Mouse (Mus musculus) erythroblast, embryonic 14.5 days (primary cell): ENCODE results near the gene Hspa5.

Experiments used
- GATA1 ChIP-seq: IDR thresholded peaks from 2 replicates; pipeline ENCODE4 v1.6.1; 2012; ENCODE audit warnings: low read length, inconsistent platforms, mixed read lengths
- TAL1 ChIP-seq: IDR thresholded peaks from 3 replicates; pipeline ENCODE4 v1.6.1; 2012; ENCODE audit warnings: low read length, inconsistent platforms, mixed read lengths

DNA sequence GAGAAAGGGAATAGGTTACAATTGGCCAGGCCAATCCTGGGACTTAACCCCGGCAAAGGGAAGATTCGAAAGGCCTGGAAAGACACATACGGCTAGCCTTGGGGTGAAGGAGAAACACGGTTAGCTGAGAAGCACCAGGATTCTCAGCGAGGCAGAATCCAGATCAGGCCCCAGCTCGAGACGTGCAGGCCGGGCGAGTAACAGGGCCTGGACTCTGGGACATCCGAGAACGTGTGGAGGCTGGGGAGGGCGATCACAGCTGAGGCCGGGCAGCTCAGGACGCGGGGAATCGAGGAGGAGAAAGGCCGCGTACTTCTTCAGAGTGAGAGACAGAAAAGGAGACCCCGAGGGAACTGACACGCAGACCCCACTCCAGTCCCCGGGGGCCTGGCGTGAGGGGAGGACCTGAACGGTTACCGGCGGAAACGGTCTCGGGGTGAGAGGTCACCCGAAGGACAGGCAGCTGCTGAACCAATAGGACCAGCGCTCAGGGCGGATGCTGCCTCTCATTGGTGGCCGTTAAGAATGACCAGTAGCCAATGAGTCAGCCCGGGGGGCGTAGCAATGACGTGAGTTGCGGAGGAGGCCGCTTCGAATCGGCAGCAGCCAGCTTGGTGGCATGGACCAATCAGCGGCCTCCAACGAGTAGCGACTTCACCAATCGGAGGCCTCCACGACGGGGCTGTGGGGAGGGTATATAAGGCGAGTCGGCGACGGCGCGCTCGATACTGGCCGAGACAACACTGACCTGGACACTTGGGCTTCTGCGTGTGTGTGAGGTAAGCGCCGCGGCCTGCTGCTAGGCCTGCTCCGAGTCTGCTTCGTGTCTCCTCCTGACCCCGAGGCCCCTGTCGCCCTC is at the start of gene Hspa5:
- TF ChIP-seq TAL1 = no peak
- no peak for TF ChIP-seq GATA1
